Mouse (Mus musculus): Measurements from ENCODE around the gene A630001G21Rik. TPM values are rescaled to one million over a fixed set of nuclear protein-coding genes. Genes with fewer than 3 reads are reported as not detected.

Gene A630001G21Rik
- total RNA-seq, 4 experiments from 2014 or later = not detected

Small RNA genes lying within 50 kb of the gene (microRNA-seq; reads per million reads assigned to microRNA genes)
- gene Gm25472 (not detected), gene Mir8096 (not detected)

Other genes starting within 250 kb of the A630001G21Rik start
- gene G530012D18Rik, start 203.0 kb downstream of the A630001G21Rik start, total RNA-seq (2022) = not detected
- 1 to 10 TPM in 1 of 4 experiments, under 1 TPM in 3; 0.39 to 1.1 (median 0.69) TPM for gene Sp110, start 179.8 kb downstream of the A630001G21Rik start, total RNA-seq (2022)
- 1 to 10 TPM in 1 of 4 experiments, under 1 TPM in 3; 0.34 to 1.0 (median 0.84) TPM for gene Sp140, start 178.3 kb downstream of the A630001G21Rik start, total RNA-seq (2022)
- 1 to 10 TPM; 3.7 to 6.8 (median 5.7) TPM for gene Sp100, start 128.7 kb downstream of the A630001G21Rik start, total RNA-seq (2022)
- 100 to 1,000 TPM; 177 to 206 (median 195) TPM for gene Cab39, start 14.8 kb upstream of the A630001G21Rik start, total RNA-seq (2022)
- 10 to 100 TPM; 24.3 to 35.2 (median 28.2) TPM for gene Itm2c, start 115.6 kb upstream of the A630001G21Rik start, total RNA-seq (2022)
- gene 4933407L21Rik, start 149.8 kb upstream of the A630001G21Rik start, total RNA-seq (2022) = under 1 TPM in 2 of 4 experiments, not detected in 2; 0.22 to 0.67 TPM
- gene Gpr55, start 182.4 kb upstream of the A630001G21Rik start, total RNA-seq (2022) = not detected
- not detected for gene Spata3, start 238.2 kb upstream of the A630001G21Rik start, total RNA-seq (2022)